Mouse (Mus musculus) ES-CJ7 (cell line): ENCODE measurements around the gene Vwa3a.

ENCODE experiments used
- DNase-seq: peaks from one replicate; pipeline ENCODE4 v3.0.0; 2011; ENCODE audit warnings: low read depth, low spot score

Vwa3a gene

DNA sequence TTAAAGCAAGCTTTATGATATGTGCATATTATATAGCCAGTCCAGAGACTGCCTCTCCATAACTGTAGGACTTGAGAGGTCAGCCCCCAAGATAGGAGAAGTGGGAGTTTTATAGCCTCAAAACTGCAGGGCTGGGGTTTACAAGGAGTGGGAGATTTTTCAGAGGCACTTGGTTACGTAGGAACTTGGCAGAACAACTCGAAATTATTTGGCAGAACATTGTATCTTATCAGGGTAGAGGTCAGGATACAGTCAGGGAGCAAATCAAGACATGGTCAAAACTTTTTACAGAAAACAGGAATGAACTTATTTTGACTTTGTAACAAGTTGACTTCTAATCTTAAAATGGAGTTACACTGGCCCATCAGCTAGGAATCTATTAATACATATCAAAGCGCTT lies 6.9 kb downstream of the Vwa3a start:
- no peak for DNase-seq

DNA sequence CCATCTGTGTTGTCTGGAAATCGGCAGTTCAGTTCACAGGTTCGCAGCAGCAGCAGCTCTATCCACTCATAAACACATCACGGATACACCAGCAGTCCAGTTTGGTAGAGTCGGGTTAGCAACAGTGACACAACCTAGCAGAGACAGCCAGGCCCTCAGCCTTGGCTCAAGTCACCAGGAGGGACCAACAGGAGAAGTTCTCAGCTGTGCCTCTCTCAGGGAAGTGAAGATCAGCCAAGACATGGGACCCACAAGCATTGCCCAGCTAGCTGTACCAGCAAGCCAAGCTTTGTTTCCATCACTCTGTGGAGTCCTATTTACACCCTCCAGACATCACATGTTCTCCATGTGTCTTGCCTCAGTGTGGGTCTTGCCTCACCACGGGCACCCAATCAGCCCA lies 7.7 kb downstream of the Vwa3a start:
- DNase-seq: no peak

GRCm38 (mm10) chr7:120748478-120748877 lies 9.4 kb downstream of the Vwa3a start:
- no peak for DNase-seq

GRCm38 (mm10) chr7:120751330-120751729 lies 12.2 kb downstream of the Vwa3a start:
- DNase-seq: no peak

DNA sequence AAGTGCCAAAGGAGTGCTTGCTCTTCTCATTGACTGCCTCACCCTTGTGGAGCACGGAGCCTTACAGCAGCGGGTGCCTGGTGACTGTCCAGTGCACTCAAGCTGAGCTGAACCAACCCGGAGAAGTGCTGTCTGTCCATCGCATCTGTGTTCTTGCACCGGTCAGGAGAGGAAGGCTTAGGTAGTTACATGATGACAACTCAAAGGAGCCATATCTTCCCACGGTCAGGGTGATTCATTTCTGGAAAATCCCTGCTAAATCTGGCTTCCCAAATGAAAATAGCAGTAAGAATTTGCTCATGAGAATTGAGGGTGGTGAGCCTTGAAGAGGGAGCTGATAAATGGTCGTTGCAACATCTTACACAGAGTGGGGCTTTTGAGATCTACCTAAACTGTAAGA lies 12.8 kb downstream of the Vwa3a start:
- DNase-seq: no peak

DNA sequence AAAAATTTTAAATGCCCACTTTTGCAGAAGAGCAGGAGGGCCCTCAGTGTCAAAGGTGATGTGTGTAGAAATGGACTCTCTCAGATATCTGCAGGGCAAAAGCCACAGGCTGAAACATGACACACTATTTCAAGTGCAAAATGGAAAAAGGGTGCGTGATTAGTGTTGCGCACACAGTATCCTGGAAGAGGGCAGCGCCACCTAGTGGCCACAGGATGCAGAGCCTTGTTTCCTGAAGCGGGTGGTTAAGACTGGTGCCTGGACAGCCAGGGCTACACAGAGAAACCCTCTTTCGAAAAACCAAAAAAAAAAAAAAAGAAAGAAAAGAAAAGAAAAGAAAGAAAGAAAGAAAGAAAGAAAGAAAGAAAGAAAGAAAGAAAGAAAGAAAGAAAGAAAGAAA lies 15.6 kb downstream of the Vwa3a start:
- DNase-seq: peak; percentile 83

DNA sequence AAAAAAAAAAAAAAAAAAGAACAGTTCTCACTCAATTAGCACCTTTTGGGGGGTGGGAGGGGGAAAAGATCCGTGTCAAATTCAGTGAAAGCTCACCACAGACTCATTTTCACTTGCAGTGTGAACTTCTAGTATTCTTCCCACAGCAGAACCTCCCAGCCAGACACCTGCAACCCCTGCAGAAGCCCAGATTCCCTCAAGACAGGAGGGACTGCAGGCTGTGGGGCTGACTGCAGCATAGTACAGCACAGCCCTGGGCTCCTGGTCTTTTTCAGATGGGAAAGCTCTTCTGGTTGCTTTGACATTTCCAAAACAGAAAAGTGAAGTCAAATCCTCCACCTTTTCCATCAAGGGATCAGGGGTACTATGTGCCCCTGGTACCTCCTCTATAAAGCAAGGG lies 28.3 kb downstream of the Vwa3a start:
- DNase-seq: no peak

DNA sequence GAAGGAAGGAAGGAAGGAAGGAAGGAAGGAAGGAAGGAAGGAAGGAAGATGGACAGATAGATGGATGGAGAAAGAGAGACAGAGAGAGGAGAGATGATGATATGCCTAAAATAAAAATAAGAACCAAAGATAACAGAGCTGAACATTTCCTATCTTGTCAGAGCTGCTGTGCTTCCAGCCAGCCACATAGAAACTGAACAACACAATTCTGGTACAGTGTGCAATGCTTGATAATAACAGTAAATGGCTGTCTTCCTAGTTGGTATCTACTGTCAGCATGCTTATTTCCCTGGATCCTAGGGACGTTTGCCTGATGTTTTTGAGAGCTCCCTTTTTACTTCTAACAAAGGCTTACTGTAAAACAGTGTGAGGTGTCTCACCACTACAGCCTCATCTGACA lies 32.3 kb downstream of the Vwa3a start:
- DNase-seq: no peak

GRCm38 (mm10) chr7:120778012-120778411 lies 38.9 kb downstream of the Vwa3a start:
- DNase-seq: no peak

GRCm38 (mm10) chr7:120795544-120795943 lies 56.4 kb downstream of the Vwa3a start:
- DNase-seq: no peak

DNA sequence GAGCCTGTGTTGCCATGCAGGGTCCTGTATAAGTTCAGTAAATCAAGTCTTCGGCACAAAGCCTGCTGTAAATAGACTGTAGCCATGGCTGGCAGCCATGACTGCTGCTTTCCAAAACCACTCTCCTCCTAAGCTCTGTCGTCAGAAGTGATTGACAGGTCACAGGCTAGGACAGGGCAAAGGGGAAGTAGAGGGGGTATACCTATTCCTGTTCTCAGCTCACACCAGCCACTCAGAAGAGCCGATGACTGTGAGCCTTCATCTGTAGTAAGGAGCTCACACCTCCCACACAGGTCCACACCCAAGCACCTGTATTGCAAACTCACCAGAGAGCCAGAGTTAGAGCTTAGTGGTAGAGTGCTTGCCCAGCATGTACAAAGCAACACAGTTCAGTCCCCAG lies 57.3 kb downstream of the Vwa3a start:
- no peak for DNase-seq

DNA sequence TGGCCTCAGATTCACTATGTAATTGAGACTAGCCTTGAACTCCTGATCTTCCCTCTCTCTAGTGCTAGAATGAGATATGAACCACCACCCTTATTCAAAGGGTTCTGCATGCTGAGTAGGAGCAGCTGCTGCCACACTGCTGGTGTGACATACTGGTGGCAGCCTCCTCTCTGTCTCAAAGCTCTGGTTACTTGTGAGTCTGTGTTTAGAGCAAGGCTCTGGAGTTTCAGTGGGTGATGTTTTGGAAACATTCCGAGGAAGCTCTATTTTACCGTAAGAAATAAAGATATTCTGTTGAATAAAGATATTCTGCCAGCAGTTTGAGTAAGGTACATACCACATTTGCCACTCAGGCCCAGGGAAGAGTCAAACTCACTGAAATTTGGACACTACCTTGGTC lies 64.2 kb downstream of the Vwa3a start:
- no peak for DNase-seq

DNA sequence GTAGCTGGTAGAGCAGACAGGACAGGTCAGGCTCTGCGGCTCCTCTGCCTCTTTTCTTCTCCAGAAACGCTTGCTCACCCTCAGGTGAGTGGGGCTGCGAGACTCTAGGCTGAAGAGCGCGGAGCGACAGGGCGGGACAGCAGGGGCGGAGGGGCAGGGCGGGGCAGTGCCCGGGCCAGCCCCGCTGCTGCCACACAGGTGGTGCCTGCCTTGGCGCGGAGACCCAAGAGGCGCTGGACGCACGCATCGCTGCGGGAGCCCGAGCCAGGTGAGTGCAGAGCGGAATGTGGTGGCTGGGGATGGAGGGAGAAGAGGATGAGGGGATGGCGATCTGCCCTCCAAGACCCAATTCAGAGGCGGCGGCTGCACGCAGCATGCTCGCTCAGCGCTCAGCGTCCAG lies 70.6 kb downstream of the Vwa3a start:
- peak; percentile 12 for DNase-seq

DNA sequence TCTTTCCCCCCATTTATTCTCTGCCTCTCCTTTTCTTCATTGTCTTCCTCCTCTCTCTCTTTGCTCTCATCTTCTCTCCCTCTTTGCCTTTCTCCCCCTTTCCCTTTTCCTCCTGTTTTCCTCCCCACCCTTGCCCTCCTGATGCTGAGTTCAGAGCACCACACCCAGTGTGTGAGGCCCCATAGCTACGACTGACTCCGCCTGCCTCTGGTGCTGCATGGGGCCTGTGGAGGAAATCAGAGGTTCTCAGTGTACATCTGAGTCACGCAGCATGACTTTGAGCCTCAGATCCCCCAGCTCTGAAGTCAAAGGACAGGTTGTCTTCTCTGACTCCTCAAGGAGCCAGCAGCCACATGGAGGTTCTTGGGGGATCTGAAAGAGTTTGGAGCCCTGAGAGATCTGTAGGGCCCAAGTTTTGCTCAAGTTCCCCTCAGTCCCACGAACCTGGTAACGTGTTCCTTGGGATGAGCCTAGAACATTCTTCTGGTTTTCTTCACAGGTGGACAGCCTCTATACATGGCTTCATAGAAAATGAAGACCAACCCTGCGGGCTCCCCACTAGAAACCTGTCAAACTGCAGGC lies 72.8 kb downstream of the Vwa3a start, which contains the start of gene Gm5737:
Gm5737 (plus strand) TSS at position 532 of the 582 bp plus-strand sequence.
- no peak for DNase-seq

DNA sequence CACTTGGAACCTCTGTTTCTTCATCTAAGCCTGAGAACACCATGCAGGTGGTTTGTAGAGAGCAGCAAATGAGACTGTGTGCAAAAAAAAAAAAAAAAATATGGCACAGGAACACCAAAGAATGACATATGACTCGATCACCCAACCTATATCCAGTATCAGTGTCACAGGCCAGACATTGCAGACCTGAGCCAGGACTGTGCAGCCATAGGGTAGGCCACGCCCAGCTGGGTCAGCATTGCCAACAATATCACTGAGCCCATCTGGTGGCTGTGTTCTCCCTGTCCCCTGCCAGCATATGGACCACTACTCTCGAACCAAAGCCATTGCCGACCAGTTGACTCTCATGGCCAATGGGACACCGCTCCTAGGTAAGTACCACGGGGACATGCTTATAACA lies 78.4 kb downstream of the Vwa3a start:
- no peak for DNase-seq

DNA sequence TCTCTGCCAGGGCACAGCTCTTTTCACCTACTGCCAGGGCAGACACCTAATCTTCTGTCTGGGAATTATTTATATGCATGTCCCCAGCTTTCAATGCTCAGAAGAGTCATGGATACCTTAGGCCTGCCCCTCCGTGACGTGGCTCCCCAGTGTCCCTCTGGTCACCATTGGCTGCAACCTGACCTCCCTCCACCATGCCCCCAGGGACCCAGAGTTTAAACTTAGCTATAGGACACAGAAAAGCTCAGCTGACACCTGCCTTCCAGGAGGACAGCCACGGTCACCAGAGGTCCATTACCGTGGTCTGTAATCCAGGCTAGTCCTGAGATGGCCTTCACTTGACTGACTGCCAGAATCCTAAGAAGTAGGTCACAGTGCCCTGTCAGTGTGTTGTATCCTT lies 80.3 kb downstream of the Vwa3a start:
- DNase-seq: no peak

DNA sequence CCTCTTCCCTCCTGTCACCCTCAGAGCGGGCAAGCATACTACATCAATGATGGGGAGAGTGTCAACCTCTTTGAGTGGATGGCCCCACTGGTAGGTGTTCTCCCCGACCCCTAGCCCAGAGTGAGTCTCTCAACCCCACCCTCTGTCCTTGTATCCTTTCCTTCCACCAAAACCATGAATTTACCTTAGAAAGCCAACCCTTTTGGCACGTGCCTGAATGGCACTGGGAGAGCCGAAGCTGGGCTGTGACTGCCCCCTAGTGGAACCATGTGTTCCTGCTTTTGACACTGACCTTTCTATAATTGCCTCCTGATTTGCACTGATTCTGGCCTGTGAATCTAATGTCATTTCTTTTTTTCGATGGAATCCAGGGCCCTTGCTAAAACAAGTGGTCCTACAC lies 84.1 kb downstream of the Vwa3a start:
- peak; percentile 60 for DNase-seq

DNA sequence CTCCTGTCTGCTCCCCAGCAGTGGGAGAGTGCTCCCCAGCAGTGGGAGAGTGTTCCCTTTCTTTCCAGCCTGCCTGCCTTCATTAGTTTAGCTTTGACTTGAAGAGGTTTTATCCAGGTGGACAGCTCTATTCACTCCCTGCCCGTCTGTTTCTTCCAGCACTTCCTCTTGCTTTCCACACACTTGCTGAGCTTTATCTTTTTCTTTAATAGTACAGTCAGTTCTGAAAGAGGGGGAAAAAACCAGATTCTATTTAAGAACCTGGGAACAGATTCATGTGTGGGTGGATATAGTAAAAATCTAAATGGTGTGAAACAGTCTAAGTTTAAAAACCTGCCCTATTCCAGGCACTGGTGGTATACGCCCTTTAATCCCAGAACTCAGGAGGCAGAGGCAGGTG lies 86.0 kb downstream of the Vwa3a start:
- no peak for DNase-seq

- peak; percentile 88 for DNase-seq
Measured at GRCm38 (mm10) chr7:120826408-120826807, 87.3 kb downstream of the Vwa3a start.

GRCm38 (mm10) chr7:120830431-120831381 lies 91.6 kb downstream of the Vwa3a start:
- DNase-seq: peak; percentile 81

GRCm38 (mm10) chr7:120834426-120834825 lies 95.3 kb downstream of the Vwa3a start:
- DNase-seq: no peak

GRCm38 (mm10) chr7:120834863-120835372 lies 95.8 kb downstream of the Vwa3a start:
- DNase-seq: peak; percentile 69
